Mouse (Mus musculus): ENCODE measurements around the gene Mylk4. TPM values are rescaled to one million over a fixed set of nuclear protein-coding genes. Genes with fewer than 3 reads are reported as not detected.

Mylk4 gene
- total and polyA plus RNA-seq, 3 experiments: 0.04 TPM; not detected in 2

DNA sequence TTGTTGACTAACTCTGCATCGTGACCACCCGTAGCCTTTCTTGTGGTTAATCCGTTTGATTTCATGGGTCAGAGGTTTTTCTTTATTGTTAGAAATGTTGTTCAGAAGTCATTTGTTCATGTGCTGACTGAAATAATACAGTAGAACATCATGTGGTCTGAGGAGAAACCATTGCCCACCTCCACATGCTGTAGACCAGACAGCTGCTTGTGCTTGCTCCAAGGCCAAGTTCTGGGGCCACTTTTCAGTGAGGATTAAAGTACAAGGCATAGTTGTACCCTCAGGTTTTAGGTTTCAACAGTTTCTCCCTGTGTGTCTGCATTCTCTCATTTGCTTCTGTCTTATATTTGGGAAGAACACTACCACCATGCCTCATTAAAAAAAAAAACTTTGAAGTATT, 23.9 kb upstream of the Mylk4 start:
- Histone ChIP-seq H3K27ac (ENCODE audit: insufficient read depth, low read depth) (no peak overlapping the region), H3K9me3 (replicated peaks; ENCODE audit: low read length) (no peaks in the 10 kb centered on the region), H3K9ac (ENCODE audit: insufficient read depth, low read depth) (no peak overlapping the region), H3K36me3 (replicated peaks in 1 of 2; ENCODE audit: control insufficient read depth in 1 of 2, insufficient read depth in 1 of 2, low read length in 1 of 2) (peaks cover 33 to 84% of the 10 kb centered on the region in 2 experiments), H3K4me3 (replicated peaks in 1 of 3; ENCODE audit: low read depth in 2 of 3, low read length in 2 of 3, poor library complexity in 1 of 3) (no peak overlapping the region), H3K4me2 (ENCODE audit: insufficient read depth, low read depth, poor library complexity, severe bottlenecking) (no peak overlapping the region), H3K4me1 (ENCODE audit: control insufficient read depth in 1 of 2, insufficient read depth in 2 of 2) (peaks cover 3 to 28% of the 10 kb centered on the region in 2 experiments; a peak in 3 of 4 replicates), H3K79me2 (replicated peaks; ENCODE audit: control insufficient read depth, extremely low read depth, insufficient read depth, poor library complexity, severe bottlenecking) (peaks cover 25% of the 10 kb centered on the region), H3K27me3 (replicated peaks) (no peaks in the 10 kb centered on the region)
- TF ChIP-seq UBTF (IDR thresholded peaks at IDR 0.05; ENCODE audit: low read depth, low read length): no peak
- TF ChIP-seq BHLHE40 (IDR thresholded peaks at IDR 0.05; ENCODE audit: low read depth, low read length): no peak
- TF ChIP-seq ELF1 (IDR thresholded peaks at IDR 0.05; ENCODE audit: low read depth, low read length): no peak
- TF ChIP-seq CHD1 (IDR thresholded peaks at IDR 0.05; ENCODE audit: low read depth, low read length): no peak
- no peak for TF ChIP-seq USF1 (IDR thresholded peaks at IDR 0.05; ENCODE audit: low read depth, low read length)
- TF ChIP-seq RCOR1 (conservative IDR thresholded peaks at IDR 0.05; ENCODE audit: low read depth, low read length): no peak
- no peak for TF ChIP-seq SMC3 (IDR thresholded peaks at IDR 0.05; ENCODE audit: low read depth, low read length)
- no peak for TF ChIP-seq TBP (conservative IDR thresholded peaks at IDR 0.05; ENCODE audit: low read depth, low read length)
- TF ChIP-seq ZNF384 (IDR thresholded peaks at IDR 0.05; ENCODE audit: low read depth, low read length): no peak
- TF ChIP-seq EP300 (IDR thresholded peaks at IDR 0.05; ENCODE audit: low read length): no peak
- TF ChIP-seq MYC (IDR thresholded peaks at IDR 0.05; ENCODE audit: low read depth, low read length): no peak
- no peak for TF ChIP-seq TCF12 (IDR thresholded peaks at IDR 0.05; ENCODE audit: low read depth, low read length)
- in situ Hi-C loops (cut with MboI; ENCODE audit: low pct_ligation_motif_present, low pct_unique_long_range_greater_than_20kb, low sequenced_read_pairs): no loop called here
- dilution Hi-C loops (cut with MboI; ENCODE audit: extremely low pct_ligation_motif_present, extremely low pct_unique_long_range_greater_than_20kb, low sequenced_read_pairs): no loop called here
- DNase-seq (ENCODE audit: extremely low read depth): no peak

DNA sequence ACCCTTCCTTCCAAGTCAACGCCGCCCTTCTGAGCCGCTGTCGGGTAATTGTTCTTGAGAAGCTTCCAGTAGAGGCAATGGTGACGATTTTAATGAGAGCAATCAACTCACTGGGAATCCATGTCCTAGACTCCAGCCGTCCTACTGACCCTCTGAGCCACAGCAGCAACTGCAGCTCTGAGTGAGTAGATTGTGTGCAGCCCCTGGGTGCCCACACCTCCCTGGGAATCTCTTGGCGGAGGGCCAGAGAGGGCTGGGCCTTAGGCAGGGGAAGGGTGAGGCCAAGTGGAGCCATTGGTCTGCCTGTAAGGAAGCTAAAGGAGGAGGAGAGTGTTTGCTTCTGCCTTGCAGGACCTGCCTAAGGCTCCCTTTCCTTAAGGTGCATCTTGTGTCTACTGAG, 23.1 kb upstream of the Mylk4 start:
- peaks cover 28% of the 10 kb centered on the region for H3K79me2 ChIP-seq (replicated peaks; ENCODE audit: control insufficient read depth, extremely low read depth, insufficient read depth, poor library complexity, severe bottlenecking)
- no peak overlapping the region for H3K4me2 ChIP-seq (ENCODE audit: insufficient read depth, low read depth, poor library complexity, severe bottlenecking)
- no peaks in the 10 kb centered on the region for H3K27me3 ChIP-seq (replicated peaks)
- H3K36me3 ChIP-seq (replicated peaks in 1 of 2; ENCODE audit: control insufficient read depth in 1 of 2, insufficient read depth in 1 of 2, low read length in 1 of 2): peaks cover 29 to 76% of the 10 kb centered on the region in 2 experiments
- no peak for DNase-seq (ENCODE audit: extremely low read depth)
- no peaks in the 10 kb centered on the region for H3K9me3 ChIP-seq (replicated peaks; ENCODE audit: low read length)
- no peak for TF ChIP-seq ELF1 (IDR thresholded peaks at IDR 0.05; ENCODE audit: low read depth, low read length)
- no peak for TF ChIP-seq RAD21 (IDR thresholded peaks at IDR 0.05; ENCODE audit: low read depth, low read length)
- no peak for TF ChIP-seq GABPA (IDR thresholded peaks at IDR 0.05; ENCODE audit: insufficient replicate concordance, low read depth, low read length)
- no peak for TF ChIP-seq E2F4 (IDR thresholded peaks at IDR 0.05; ENCODE audit: insufficient replicate concordance, low read depth, low read length)
- no peak for TF ChIP-seq IRF4 (IDR thresholded peaks at IDR 0.05; ENCODE audit: low read depth, low read length)
- TF ChIP-seq ZNF384 (IDR thresholded peaks at IDR 0.05; ENCODE audit: low read depth, low read length): no peak
- no peak for TF ChIP-seq SIN3A (IDR thresholded peaks at IDR 0.05; ENCODE audit: low read length)
- no peak overlapping the region for H3K27ac ChIP-seq (ENCODE audit: insufficient read depth, low read depth)
- dilution Hi-C loops (cut with MboI; ENCODE audit: extremely low pct_ligation_motif_present, extremely low pct_unique_long_range_greater_than_20kb, low sequenced_read_pairs) (no loop called here), in situ Hi-C loops (cut with MboI; ENCODE audit: low pct_ligation_motif_present, low pct_unique_long_range_greater_than_20kb, low sequenced_read_pairs) (no loop called here)
- no peak overlapping the region for H3K4me3 ChIP-seq (replicated peaks in 1 of 3; ENCODE audit: low read depth in 2 of 3, low read length in 2 of 3, poor library complexity in 1 of 3)
- H3K4me1 ChIP-seq (ENCODE audit: control insufficient read depth in 1 of 2, insufficient read depth in 2 of 2): peaks cover 3 to 28% of the 10 kb centered on the region in 2 experiments; a peak in 3 of 4 replicates
- H3K9ac ChIP-seq (ENCODE audit: insufficient read depth, low read depth): no peak overlapping the region
